Mouse (Mus musculus) limb, embryonic 11.5 days (tissue): ENCODE measurements at regions not wholly inside any gene's neighbourhood (a gene's known extent, or its start where the extent isn't known, plus 50 kb on each side); places are given as distances from the start of the nearest gene placed in this dataset.
A peak's percentile ranks its signal among the peaks of the same experiment; 100 is the strongest.

Source experiments
- ATAC-seq: fragments of 200-750 bp; cut with Nextera tagmentation; 2 replicates; pipeline ENCODE4 v1.8.0; 2017; ENCODE audit warnings: low read depth; ENCODE audit not compliant: insufficient number of reproducible peaks, low FRiP score, low TSS enrichment
- DNase-seq: peaks from one replicate; pipeline ENCODE4 v3.0.0-alpha.2; 2015; ENCODE audit warnings: low spot score
- H3K27ac ChIP-seq: fragments of 300-500 bp; sonication (generic); replicated peaks from 2 replicates; pipeline ENCODE4 v1.5.1; 2014; ENCODE audit warnings: low read depth, mild to moderate bottlenecking, low read length
- H3K27me3 ChIP-seq: fragments of 300-500 bp; sonication (generic); 2 replicates; pipeline ENCODE4 v1.6.1; 2014; ENCODE audit warnings: mild to moderate bottlenecking, low read length, mixed read lengths; ENCODE audit not compliant: control insufficient read depth, insufficient read depth
- H3K36me3 ChIP-seq: fragments of 300-500 bp; sonication (generic); 2 replicates; pipeline ENCODE4 v1.6.1; 2014; ENCODE audit warnings: mild to moderate bottlenecking, low read length, moderate library complexity, mixed read lengths; ENCODE audit not compliant: control insufficient read depth, insufficient read depth
- H3K4me1 ChIP-seq: fragments of 300-500 bp; sonication (generic); 2 replicates; pipeline ENCODE4 v1.6.1; 2014; ENCODE audit warnings: low read length, mixed read lengths; ENCODE audit not compliant: control insufficient read depth, insufficient read depth
- H3K4me2 ChIP-seq: fragments of 300-500 bp; sonication (generic); 2 replicates; pipeline ENCODE4 v1.6.1; 2014; ENCODE audit warnings: low read depth, mild to moderate bottlenecking, moderate library complexity; ENCODE audit not compliant: severe bottlenecking
- H3K4me3 ChIP-seq: fragments of 300-500 bp; sonication (generic); 2 replicates; pipeline ENCODE4 v1.5.1; 2014; ENCODE audit warnings: low read depth, low read length
- H3K9ac ChIP-seq: fragments of 300-500 bp; sonication (generic); 2 replicates; pipeline ENCODE4 v1.6.1; 2014; ENCODE audit warnings: mild to moderate bottlenecking, low read length
- H3K9me3 ChIP-seq: fragments of 300-500 bp; sonication (generic); 2 replicates; pipeline ENCODE4 v1.6.1; 2016; ENCODE audit warnings: low read length; ENCODE audit not compliant: control insufficient read depth
- WGBS: fragments of 180-500 bp; shearing (Covaris S2); extraction: QIAGEN DNeasy Blood & Tissue Kit; methylation state at CpG from one replicate; pipeline ENCODE4 v1.1.7; 2014; 5-methylcytosine and 5-hydroxymethylcytosine counted together

DNA sequence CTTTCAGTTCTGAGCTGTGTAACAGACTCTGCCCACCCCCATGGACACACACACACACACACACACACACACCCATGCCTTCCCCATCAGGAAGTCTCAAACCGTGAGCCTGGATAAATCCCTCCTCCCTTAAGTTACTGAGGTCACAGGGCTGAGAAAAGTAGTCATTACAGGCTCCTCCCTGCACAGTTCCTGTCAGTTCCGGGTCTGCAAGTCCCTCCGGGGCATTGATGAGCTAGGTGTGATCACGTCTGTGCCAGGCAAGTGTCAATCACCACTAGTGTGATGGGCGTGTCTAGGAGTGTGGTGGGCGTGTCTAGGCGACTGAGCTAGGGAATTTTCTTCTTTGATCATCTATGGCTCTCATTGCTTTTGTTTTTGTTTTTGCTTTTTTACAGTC, 189.6 kb upstream of the Rpl38 start:
- Histone ChIP-seq H3K4me1 (peaks cover 6% of the 10 kb centered on the region), H3K4me3 (no peak overlapping the region), H3K27me3 (0 out of 2 replicates have a peak, but pooled peaks cover 2% of the 10 kb centered on the region), H3K36me3 (no peaks in the 10 kb centered on the region), H3K9ac (no peak overlapping the region), H3K9me3 (no peaks in the 10 kb centered on the region), H3K4me2 (0 out of 2 replicates have a peak overlapping the region, but pooled peaks have one; percentile 15), H3K27ac (no peak overlapping the region; the same call in 1 of the 2 replicates)
- WGBS: 6% methylated on average over 7 of the region's 7 CpGs
- ATAC-seq (no peak), DNase-seq (no peak)

DNA sequence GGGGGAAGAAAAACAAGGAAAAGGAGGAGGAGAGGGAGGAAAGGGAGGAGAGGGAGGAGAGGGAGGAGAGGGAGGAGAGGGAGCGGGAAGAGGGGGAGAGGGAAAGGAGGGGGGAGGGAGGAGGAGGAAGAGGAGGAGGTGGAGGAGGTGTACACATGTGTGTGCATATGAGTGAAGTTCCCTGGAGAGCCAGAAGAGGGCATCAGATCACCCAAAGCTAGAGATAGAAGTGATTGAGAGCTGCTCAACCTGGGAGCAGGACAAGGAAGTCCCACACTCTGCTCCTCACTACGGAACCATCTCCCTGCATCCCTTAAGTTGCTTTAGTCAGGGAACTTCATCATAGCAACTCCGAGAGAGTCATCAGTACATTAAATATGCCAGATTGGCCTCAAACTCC, 191.0 kb upstream of the Rpl38 start:
- H3K36me3 ChIP-seq: no peaks in the 10 kb centered on the region
- H3K27me3 ChIP-seq: peaks cover 6% of the 10 kb centered on the region; the same call in 1 of the 2 replicates
- peaks cover 6% of the 10 kb centered on the region for H3K4me1 ChIP-seq
- peak; percentile 52 for DNase-seq
- ATAC-seq: no peak
- H3K27ac ChIP-seq: no peak overlapping the region
- no peak overlapping the region for H3K9ac ChIP-seq
- no peak overlapping the region for H3K4me2 ChIP-seq
- no peak overlapping the region for H3K4me3 ChIP-seq
- no peaks in the 10 kb centered on the region for H3K9me3 ChIP-seq
- 84% methylated on average over 3 of the region's 3 CpGs for WGBS

DNA sequence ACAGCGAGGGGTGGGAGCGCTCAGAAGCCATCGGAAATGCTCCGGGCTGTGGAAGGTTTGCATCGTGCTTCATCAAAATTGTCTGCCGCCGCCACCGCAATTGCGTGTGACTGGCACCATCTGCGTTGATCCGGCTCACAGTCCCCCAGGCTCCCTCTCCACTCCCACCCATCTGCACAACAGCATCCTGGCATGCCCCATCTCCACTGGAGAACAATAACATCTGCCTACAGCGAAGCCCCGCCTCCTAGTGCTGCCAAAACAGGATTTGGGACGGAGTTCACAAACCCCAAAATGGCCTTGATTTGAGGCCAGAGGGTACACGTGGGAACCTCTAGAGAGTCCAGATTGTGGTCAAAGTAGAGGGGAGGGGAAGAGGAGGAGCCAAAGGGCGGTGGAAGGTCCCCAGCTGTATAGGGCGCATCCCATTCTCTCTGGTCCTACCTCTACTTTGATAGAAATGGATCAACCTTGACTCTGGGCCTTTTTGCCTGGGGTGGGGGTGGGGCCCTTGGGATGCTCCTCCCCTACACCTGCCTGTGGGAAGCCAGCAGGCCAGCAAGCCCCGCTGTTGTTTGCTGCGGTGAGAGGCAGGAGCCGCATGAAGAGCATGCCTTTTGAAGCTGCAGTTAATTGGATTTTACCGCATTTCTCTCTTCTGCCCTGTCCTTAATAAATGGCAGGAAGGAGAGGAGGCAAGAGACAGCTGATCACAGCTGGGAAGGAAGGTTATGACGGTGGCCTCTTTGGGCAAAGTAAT, 195.6 kb upstream of the Rpl38 start:
- Histone ChIP-seq H3K27ac (no peak overlapping the region), H3K27me3 (peaks cover 7% of the 10 kb centered on the region; the same call in 1 of the 2 replicates), H3K9ac (no peak overlapping the region), H3K36me3 (no peaks in the 10 kb centered on the region), H3K9me3 (no peaks in the 10 kb centered on the region), H3K4me2 (no peak overlapping the region), H3K4me3 (no peak overlapping the region), H3K4me1 (peaks cover 15% of the 10 kb centered on the region)
- DNase-seq (no peak), ATAC-seq (no peak)
- 13% methylated on average over 22 of the region's 22 CpGs for WGBS

DNA sequence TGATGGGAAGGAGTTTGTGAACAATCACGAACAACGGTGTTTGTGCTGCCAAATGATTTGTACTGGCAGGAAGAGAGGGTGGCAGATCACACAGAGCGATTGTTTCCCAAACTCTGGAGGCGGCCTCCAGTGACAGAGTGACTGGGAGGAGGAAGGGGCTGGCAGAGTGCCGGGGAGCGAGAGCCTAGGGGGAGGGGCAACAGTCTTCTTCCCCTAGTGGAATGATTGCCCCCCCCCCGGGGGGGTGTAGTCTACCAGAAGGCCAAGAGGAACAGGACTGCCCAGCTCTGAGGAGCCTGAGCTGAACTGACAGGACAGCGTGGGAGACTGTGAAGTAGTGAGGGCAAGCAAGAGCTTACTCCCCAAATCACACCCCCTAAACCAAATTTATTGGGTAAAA, 199.9 kb upstream of the Rpl38 start:
- H3K9ac ChIP-seq: no peak overlapping the region
- H3K27me3 ChIP-seq: peaks cover 7% of the 10 kb centered on the region; the same call in 1 of the 2 replicates
- peak; percentile 72 for DNase-seq
- H3K4me1 ChIP-seq: peaks cover 30% of the 10 kb centered on the region
- H3K27ac ChIP-seq: no peak overlapping the region
- peak overlapping the region; percentile 41 for H3K4me2 ChIP-seq
- ATAC-seq: no peak
- 2% methylated on average over 8 of the region's 8 CpGs for WGBS
- no peak overlapping the region for H3K4me3 ChIP-seq
- no peaks in the 10 kb centered on the region for H3K9me3 ChIP-seq
- no peaks in the 10 kb centered on the region for H3K36me3 ChIP-seq

DNA sequence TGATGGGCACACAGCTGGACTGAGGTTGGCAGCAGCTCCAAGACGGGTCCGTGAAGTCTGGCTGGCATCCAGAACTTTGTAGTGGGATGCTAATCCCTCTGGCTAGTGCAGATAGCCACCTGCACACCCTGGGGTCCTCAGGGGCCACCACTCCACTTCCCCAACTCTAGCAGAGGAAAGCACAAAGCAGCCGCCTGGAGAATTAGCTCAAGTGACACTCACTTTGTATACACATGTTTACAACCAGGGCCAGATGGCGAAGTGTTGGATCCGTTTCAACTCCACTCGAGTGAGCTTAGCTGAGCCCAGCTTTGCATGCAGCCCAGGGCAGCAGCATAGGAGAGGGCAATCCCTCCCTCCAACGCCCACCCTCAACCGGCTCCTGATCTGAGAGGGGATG, 200.5 kb upstream of the Rpl38 start:
- ATAC-seq: 0 out of 2 replicates have a peak, but pooled peaks have one; percentile 55
- H3K9me3 ChIP-seq: no peaks in the 10 kb centered on the region
- H3K4me2 ChIP-seq: peak overlapping the region; percentile 22; the same call in 1 of the 2 replicates
- no peaks in the 10 kb centered on the region for H3K36me3 ChIP-seq
- no peak overlapping the region; the same call in 1 of the 2 replicates for H3K27ac ChIP-seq
- 2% methylated on average over 8 of the region's 8 CpGs for WGBS
- no peak overlapping the region for H3K4me3 ChIP-seq
- peaks cover 30% of the 10 kb centered on the region for H3K4me1 ChIP-seq
- peak; percentile 72 for DNase-seq
- H3K9ac ChIP-seq: no peak overlapping the region
- H3K27me3 ChIP-seq: peaks cover 3% of the 10 kb centered on the region; the same call in 1 of the 2 replicates

DNA sequence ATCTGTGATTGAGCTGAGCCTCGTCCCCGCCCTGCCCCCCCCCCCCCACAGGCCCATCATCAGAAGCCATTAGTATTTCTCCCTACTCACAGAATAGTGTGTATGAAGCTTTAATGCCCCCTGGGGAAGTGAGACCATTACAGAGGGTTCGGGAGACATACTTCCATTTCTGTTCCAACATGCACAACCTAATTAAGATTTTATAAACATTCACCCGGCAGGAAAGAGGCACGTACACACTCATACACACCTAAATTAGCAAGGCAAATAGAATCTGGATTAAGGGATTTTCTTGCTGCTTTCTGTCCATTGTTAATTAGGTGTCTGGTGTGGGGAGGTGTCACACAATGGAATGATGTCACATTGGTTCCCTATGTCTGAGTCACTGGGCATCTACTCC, 202.8 kb upstream of the Rpl38 start:
- H3K27ac ChIP-seq: no peak overlapping the region
- no peak overlapping the region for H3K4me3 ChIP-seq
- no peaks in the 10 kb centered on the region for H3K36me3 ChIP-seq
- WGBS: 44% methylated on average over 5 of the region's 5 CpGs
- H3K27me3 ChIP-seq: no peaks in the 10 kb centered on the region
- H3K9ac ChIP-seq: no peak overlapping the region
- ATAC-seq (no peak), DNase-seq (no peak)
- H3K4me1 ChIP-seq: peaks cover 30% of the 10 kb centered on the region
- H3K4me2 ChIP-seq: no peak overlapping the region
- no peaks in the 10 kb centered on the region for H3K9me3 ChIP-seq

DNA sequence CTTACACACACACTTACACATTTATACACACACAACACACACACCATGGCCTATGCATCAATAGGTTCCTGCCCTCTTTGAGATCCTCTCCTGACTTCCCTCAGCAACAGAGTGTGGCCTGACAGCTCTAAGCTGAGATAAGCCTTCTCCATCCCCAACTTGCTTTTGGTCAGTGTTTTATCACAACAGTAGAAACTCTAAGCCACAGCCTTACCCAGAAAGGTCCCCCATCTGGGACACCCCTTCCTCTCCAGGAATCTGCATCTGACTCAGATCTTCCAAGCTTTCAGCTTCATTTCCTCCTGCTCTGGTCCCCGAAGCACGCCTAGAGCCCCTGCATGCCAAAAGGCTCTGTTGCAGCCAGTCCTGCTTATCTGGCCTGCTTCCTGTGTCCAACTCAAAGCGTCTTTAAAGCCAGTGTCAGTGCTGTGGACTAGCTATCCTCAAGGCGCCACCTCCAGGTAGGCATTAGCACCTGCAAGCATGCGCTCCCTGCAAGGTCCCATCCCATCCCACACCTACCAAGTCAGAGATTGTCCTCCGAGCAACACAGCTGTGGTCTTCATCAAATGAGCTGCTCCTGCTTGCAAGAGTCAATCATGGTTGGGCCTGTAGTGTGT, 205.5 kb upstream of the Rpl38 start:
- H3K27ac ChIP-seq: no peak overlapping the region
- ATAC-seq (no peak), DNase-seq (peak; percentile 51)
- H3K27me3 ChIP-seq: no peaks in the 10 kb centered on the region
- no peaks in the 10 kb centered on the region for H3K9me3 ChIP-seq
- no peak overlapping the region for H3K4me2 ChIP-seq
- H3K4me1 ChIP-seq: peaks cover 20% of the 10 kb centered on the region
- H3K4me3 ChIP-seq: no peak overlapping the region
- WGBS: 23% methylated on average over 6 of the region's 6 CpGs
- no peak overlapping the region for H3K9ac ChIP-seq
- no peaks in the 10 kb centered on the region for H3K36me3 ChIP-seq

DNA sequence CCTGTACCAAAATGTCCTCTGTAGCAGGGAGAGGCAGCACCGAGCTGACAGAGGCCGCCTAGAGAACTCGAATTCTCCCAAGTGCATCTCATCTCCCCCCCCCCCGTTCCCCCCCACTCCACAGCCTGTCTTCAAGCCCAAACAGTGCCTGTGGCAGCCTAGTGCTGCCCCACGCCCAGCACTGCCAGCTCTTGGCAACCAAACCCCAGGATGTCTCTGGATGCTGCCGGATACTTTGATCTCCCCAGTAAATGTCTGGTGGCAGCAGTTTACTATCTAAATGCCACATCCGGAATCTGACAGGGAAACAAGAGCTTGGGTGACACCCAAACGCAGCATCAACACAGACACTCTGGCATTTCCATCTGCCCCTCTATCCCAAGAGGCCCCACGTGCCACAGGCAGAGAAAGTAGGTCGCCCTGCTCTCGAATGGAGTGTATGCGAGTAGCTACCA, 213.4 kb upstream of the Rpl38 start:
- no peak overlapping the region for H3K27ac ChIP-seq
- 62% methylated on average over 12 of the region's 12 CpGs for WGBS
- H3K36me3 ChIP-seq: no peaks in the 10 kb centered on the region

More for the DNA sequence above, 213.4 kb upstream of the Rpl38 start:
- Histone ChIP-seq H3K27me3 (no peaks in the 10 kb centered on the region), H3K4me1 (no peaks in the 10 kb centered on the region), H3K4me2 (no peak overlapping the region), H3K9me3 (no peaks in the 10 kb centered on the region), H3K4me3 (no peak overlapping the region), H3K9ac (no peak overlapping the region)
- ATAC-seq (no peak), DNase-seq (no peak)
